Mouse (Mus musculus): Measurements from ENCODE around the gene Abhd15. TPM values are rescaled to one million over a fixed set of nuclear protein-coding genes. Genes with fewer than 3 reads are reported as not detected.

The Abhd15 gene
- total and polyA plus RNA-seq, 2 experiments from 2014 or later = 1.5 to 1.9 TPM

GRCm38 (mm10) chr11:77489591-77490235 lies 25.2 kb upstream of the Abhd15 start, which contains the start of gene Ankrd13b:
Gene Ankrd13b, minus strand, starts transcription at chr11:77489678.
- Histone ChIP-seq H3K27me3 (ENCODE audit: insufficient read depth, low read length) (no peaks in the 10 kb centered on the region), H3K9ac (peak within 1 kb of the TSS; percentile 98), H3K36me3 (ENCODE audit: insufficient read depth) (no peaks in the 10 kb centered on the region), H3K4me1 (ENCODE audit: insufficient read depth) (peaks cover 46% of the 10 kb centered on the region), H3K4me3 (ENCODE audit: low read depth, low read length) (peak within 1 kb of the TSS; percentile 97), H3K9me3 (ENCODE audit: low read length) (no peaks in the 10 kb centered on the region), H3K4me2 (ENCODE audit: low read depth) (peak within 1 kb of the TSS; percentile 95), H3K27ac (ENCODE audit: low read depth, low read length) (peak within 1 kb of the TSS; percentile 96)
- under 1% methylated on average over 52 of the region's 87 CpGs for WGBS
- ATAC-seq (peak; percentile 50), DNase-seq (peak; percentile 79)
- no peak for TF ChIP-seq CTCF (IDR thresholded peaks at IDR 0.05; ENCODE audit: low read depth)

GRCm38 (mm10) chr11:77490451-77490850 lies 24.5 kb upstream of the Abhd15 start:
- H3K9ac ChIP-seq = peak overlapping the region; percentile 98
- peak overlapping the region; percentile 97 for H3K4me3 ChIP-seq (ENCODE audit: low read depth, low read length)
- no peak for ATAC-seq
- H3K36me3 ChIP-seq (ENCODE audit: insufficient read depth) = no peaks in the 10 kb centered on the region
- peaks cover 47% of the 10 kb centered on the region for H3K4me1 ChIP-seq (ENCODE audit: insufficient read depth)
- WGBS = 55% methylated on average over 6 of the region's 6 CpGs
- DNase-seq = peak; percentile 40
- H3K27me3 ChIP-seq (ENCODE audit: insufficient read depth, low read length) = no peaks in the 10 kb centered on the region
- peak overlapping the region; percentile 96 for H3K27ac ChIP-seq (ENCODE audit: low read depth, low read length)
- peak overlapping the region; percentile 95 for H3K4me2 ChIP-seq (ENCODE audit: low read depth)
- no peaks in the 10 kb centered on the region for H3K9me3 ChIP-seq (ENCODE audit: low read length)
- TF ChIP-seq CTCF (IDR thresholded peaks at IDR 0.05; ENCODE audit: low read depth) = no peak

GRCm38 (mm10) chr11:77491123-77491501 lies 23.8 kb upstream of the Abhd15 start:
- Histone ChIP-seq H3K36me3 (ENCODE audit: insufficient read depth) (no peaks in the 10 kb centered on the region), H3K27ac (ENCODE audit: low read depth, low read length) (peak overlapping the region; percentile 96), H3K9me3 (ENCODE audit: low read length) (no peaks in the 10 kb centered on the region), H3K4me2 (ENCODE audit: low read depth) (peak overlapping the region; percentile 95), H3K4me1 (ENCODE audit: insufficient read depth) (peaks cover 40% of the 10 kb centered on the region), H3K27me3 (ENCODE audit: insufficient read depth, low read length) (no peaks in the 10 kb centered on the region), H3K4me3 (ENCODE audit: low read depth, low read length) (peak overlapping the region; percentile 97), H3K9ac (peak overlapping the region; percentile 98)
- ATAC-seq (peak; percentile 81), DNase-seq (peak; percentile 98)
- WGBS = 2% methylated on average over 13 of the region's 13 CpGs
- TF ChIP-seq CTCF (IDR thresholded peaks at IDR 0.05; ENCODE audit: low read depth) = peak; percentile 99

GRCm38 (mm10) chr11:77491502-77492291 lies 23.2 kb upstream of the Abhd15 start:
- Histone ChIP-seq H3K9me3 (ENCODE audit: low read length) (no peaks in the 10 kb centered on the region), H3K27me3 (ENCODE audit: insufficient read depth, low read length) (no peaks in the 10 kb centered on the region), H3K4me1 (ENCODE audit: insufficient read depth) (peaks cover 34% of the 10 kb centered on the region), H3K27ac (ENCODE audit: low read depth, low read length) (peak overlapping the region; percentile 96), H3K9ac (peak overlapping the region; percentile 64), H3K4me3 (ENCODE audit: low read depth, low read length) (peak overlapping the region; percentile 97), H3K4me2 (ENCODE audit: low read depth) (peak overlapping the region; percentile 95), H3K36me3 (ENCODE audit: insufficient read depth) (no peaks in the 10 kb centered on the region)
- DNase-seq (peak; percentile 46), ATAC-seq (peak; percentile 59)
- TF ChIP-seq CTCF (IDR thresholded peaks at IDR 0.05; ENCODE audit: low read depth) = 0 out of 2 replicates have a peak, but pooled peaks have one; percentile 5
- WGBS = under 1% methylated on average over 23 of the region's 23 CpGs

DNA sequence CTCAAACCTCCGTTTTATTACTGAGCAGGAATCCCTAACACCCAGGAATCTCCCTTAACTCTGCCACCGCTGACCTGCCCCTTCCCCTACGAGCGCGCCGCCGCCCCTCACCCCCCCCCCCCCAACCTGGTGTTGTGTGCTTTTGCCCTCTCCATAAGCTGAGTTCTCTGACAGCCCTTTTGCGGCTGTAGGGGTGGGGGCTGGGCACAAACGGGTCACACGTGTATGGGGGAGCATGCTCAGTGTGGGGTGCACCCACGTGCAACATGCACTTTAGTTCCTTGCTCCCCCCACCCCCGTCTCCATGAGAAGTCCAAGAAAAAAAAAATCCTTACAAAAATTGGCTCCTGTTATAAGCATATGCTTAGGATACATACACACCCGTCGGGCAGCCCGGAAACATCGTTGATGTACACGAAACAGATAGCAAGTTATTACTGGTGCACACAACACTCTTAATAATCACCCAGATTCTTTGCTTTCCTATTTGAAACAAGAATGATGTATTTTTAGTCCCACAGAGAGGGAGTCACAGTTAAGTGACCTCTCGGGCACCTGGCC lies 22.5 kb upstream of the Abhd15 start:
- peak overlapping the region; percentile 95 for H3K4me2 ChIP-seq (ENCODE audit: low read depth)
- DNase-seq = peak; percentile 51
- peak overlapping the region; percentile 91 for H3K9ac ChIP-seq
- H3K27ac ChIP-seq (ENCODE audit: low read depth, low read length) = peak overlapping the region; percentile 96
- no peaks in the 10 kb centered on the region for H3K27me3 ChIP-seq (ENCODE audit: insufficient read depth, low read length)
- H3K4me1 ChIP-seq (ENCODE audit: insufficient read depth) = peaks cover 27% of the 10 kb centered on the region
- peak overlapping the region; percentile 97 for H3K4me3 ChIP-seq (ENCODE audit: low read depth, low read length)
- no peak for TF ChIP-seq CTCF (IDR thresholded peaks at IDR 0.05; ENCODE audit: low read depth)
- H3K9me3 ChIP-seq (ENCODE audit: low read length) = no peaks in the 10 kb centered on the region
- WGBS = 5% methylated on average over 18 of the region's 18 CpGs
- no peak for ATAC-seq
- H3K36me3 ChIP-seq (ENCODE audit: insufficient read depth) = no peaks in the 10 kb centered on the region

GRCm38 (mm10) chr11:77492911-77493332 lies 22.0 kb upstream of the Abhd15 start:
- Histone ChIP-seq H3K27me3 (ENCODE audit: insufficient read depth, low read length) (no peaks in the 10 kb centered on the region), H3K9me3 (ENCODE audit: low read length) (no peaks in the 10 kb centered on the region), H3K36me3 (ENCODE audit: insufficient read depth) (no peaks in the 10 kb centered on the region), H3K4me1 (ENCODE audit: insufficient read depth) (peaks cover 22% of the 10 kb centered on the region), H3K4me2 (ENCODE audit: low read depth) (peak overlapping the region; percentile 95), H3K27ac (ENCODE audit: low read depth, low read length) (peak overlapping the region; percentile 96), H3K4me3 (ENCODE audit: low read depth, low read length) (peak overlapping the region; percentile 97), H3K9ac (peak overlapping the region; percentile 91)
- ATAC-seq = peak; percentile 67
- TF ChIP-seq CTCF (IDR thresholded peaks at IDR 0.05; ENCODE audit: low read depth) = peak; percentile 45
- under 1% methylated on average over 23 of the region's 32 CpGs for WGBS
- peak; percentile 94 for DNase-seq

Data from forebrain, postnatal 0 days (tissue).